Mouse (Mus musculus) skeletal muscle tissue, adult 2 months (tissue): Measurements from ENCODE around the gene Prss16.

Source experiments
- DNase-seq: peaks from one replicate; pipeline ENCODE4 v3.0.0-alpha.2; 2012; ENCODE audit warnings: low read depth, low spot score

Prss16 gene

GRCm38 (mm10) chr13:22036149-22036956, 26.8 kb upstream of the Prss16 start:
- no peak for DNase-seq

- DNase-seq = peak; percentile 85
Measured at GRCm38 (mm10) chr13:22035267-22036148, 26.0 kb upstream of the Prss16 start, which contains the start of the genes Hist1h2ah and Hist1h2bk. TSS of gene Hist1h2ah (minus strand) at chr13:22035568. TSS of gene Hist1h2bk (plus strand) at chr13:22035870.

- DNase-seq = no peak
Measured at GRCm38 (mm10) chr13:22034443-22035266, 25.1 kb upstream of the Prss16 start.

- DNase-seq = no peak
Measured at GRCm38 (mm10) chr13:22033741-22034442, 24.4 kb upstream of the Prss16 start.

GRCm38 (mm10) chr13:22030493-22030892, 21.0 kb upstream of the Prss16 start:
- no peak for DNase-seq

GRCm38 (mm10) chr13:22029928-22030327, 20.4 kb upstream of the Prss16 start:
- DNase-seq = no peak

GRCm38 (mm10) chr13:22028673-22029460, 19.3 kb upstream of the Prss16 start:
- DNase-seq = peak; percentile 95

- peak; percentile 75 for DNase-seq
Measured at GRCm38 (mm10) chr13:22026058-22027031, 16.8 kb upstream of the Prss16 start.

- DNase-seq = peak; percentile 86
Measured at GRCm38 (mm10) chr13:22022241-22022640, 12.7 kb upstream of the Prss16 start.

- DNase-seq = no peak
Measured at GRCm38 (mm10) chr13:22021581-22021980, 12.0 kb upstream of the Prss16 start.

GRCm38 (mm10) chr13:22020901-22021339, 11.4 kb upstream of the Prss16 start:
- DNase-seq = peak; percentile 42

GRCm38 (mm10) chr13:22019934-22020835, 10.6 kb upstream of the Prss16 start:
- no peak for DNase-seq

GRCm38 (mm10) chr13:22015479-22016450, 6.2 kb upstream of the Prss16 start:
- DNase-seq = peak; percentile 85

GRCm38 (mm10) chr13:22014411-22014845, 4.9 kb upstream of the Prss16 start:
- DNase-seq = no peak

GRCm38 (mm10) chr13:22013716-22014115, 4.2 kb upstream of the Prss16 start:
- DNase-seq = no peak

GRCm38 (mm10) chr13:22008707-22009106, 835 bp downstream of the Prss16 start:
- no peak for DNase-seq
